Mouse (Mus musculus): Measurements from ENCODE around the gene Clic4. TPM values are rescaled to one million over a fixed set of nuclear protein-coding genes. Genes with fewer than 3 reads are reported as not detected.

Clic4 gene
- polyA plus RNA-seq, 1 experiment from 2014 or later = 141 TPM

DNA sequence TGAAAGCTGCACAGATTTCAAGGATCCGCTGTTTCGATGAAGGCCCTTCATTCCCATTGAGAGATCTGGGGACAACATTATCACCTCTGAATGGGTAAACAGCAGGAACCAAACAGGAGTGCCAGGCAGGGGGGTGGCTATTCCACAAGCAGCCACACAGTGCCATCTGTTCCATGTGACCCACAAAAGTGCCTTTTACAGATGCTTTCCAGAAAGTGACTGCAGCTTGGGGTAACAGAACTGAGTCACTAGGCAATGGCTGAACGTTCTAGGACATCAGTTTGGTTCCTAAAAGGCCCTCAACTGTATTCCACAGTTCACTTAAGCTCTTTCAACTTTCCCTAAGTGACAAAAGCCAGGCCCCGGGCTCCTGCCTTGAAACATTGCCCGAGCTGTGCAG lies 42.0 kb downstream of the Clic4 start:
- Histone ChIP-seq H3K4me2 (ENCODE audit: low read depth, severe bottlenecking) (no peak overlapping the region), H3K4me1 (ENCODE audit: control insufficient read depth, insufficient read depth, low read length) (no peaks in the 10 kb centered on the region), H3K4me3 (ENCODE audit: low read depth, low read length) (no peak overlapping the region), H3K9ac (ENCODE audit: low read length) (no peak overlapping the region), H3K27ac (replicated peaks; ENCODE audit: low read depth, low read length) (no peak overlapping the region), H3K36me3 (ENCODE audit: control insufficient read depth, insufficient read depth, low read length) (no peaks in the 10 kb centered on the region), H3K9me3 (ENCODE audit: control insufficient read depth, low read length) (no peaks in the 10 kb centered on the region), H3K27me3 (ENCODE audit: control insufficient read depth, insufficient read depth, low read length) (no peaks in the 10 kb centered on the region)
- 57% methylated on average over 5 of the region's 5 CpGs for WGBS
- DNase-seq (ENCODE audit: low spot score) = no peak
- ATAC-seq (ENCODE audit: insufficient number of reproducible peaks, low FRiP score, low TSS enrichment, low read depth) = no peak

DNA sequence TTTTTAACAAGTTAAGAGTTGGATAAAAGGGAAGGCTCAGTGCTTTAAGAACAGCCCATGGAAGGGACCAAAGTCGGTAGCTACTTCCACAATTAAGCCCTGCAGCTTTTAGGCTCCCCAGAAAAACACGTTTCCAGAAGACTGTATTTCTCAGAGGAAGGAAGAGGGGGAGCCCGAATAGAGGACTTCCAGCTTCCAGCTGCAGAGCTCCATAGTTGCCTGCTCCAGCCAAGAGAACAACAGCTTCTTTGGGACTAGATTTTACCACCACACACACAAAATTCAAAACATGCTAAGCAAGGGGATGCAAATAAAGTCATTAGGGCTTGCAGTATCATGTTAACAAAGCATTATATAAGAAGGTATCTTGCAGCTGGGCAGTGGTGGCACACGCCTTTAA lies 42.7 kb downstream of the Clic4 start:
- no peak overlapping the region for H3K27ac ChIP-seq (replicated peaks; ENCODE audit: low read depth, low read length)
- ATAC-seq (ENCODE audit: insufficient number of reproducible peaks, low FRiP score, low TSS enrichment, low read depth) (no peak), DNase-seq (ENCODE audit: low spot score) (no peak)
- no peaks in the 10 kb centered on the region for H3K9me3 ChIP-seq (ENCODE audit: control insufficient read depth, low read length)
- H3K27me3 ChIP-seq (ENCODE audit: control insufficient read depth, insufficient read depth, low read length) = no peaks in the 10 kb centered on the region
- H3K36me3 ChIP-seq (ENCODE audit: control insufficient read depth, insufficient read depth, low read length) = no peaks in the 10 kb centered on the region; the same call in 1 of the 2 replicates
- H3K4me1 ChIP-seq (ENCODE audit: control insufficient read depth, insufficient read depth, low read length) = no peaks in the 10 kb centered on the region
- no peak overlapping the region for H3K4me2 ChIP-seq (ENCODE audit: low read depth, severe bottlenecking)
- no peak overlapping the region for H3K9ac ChIP-seq (ENCODE audit: low read length)
- 76% methylated on average over 4 of the region's 4 CpGs for WGBS
- H3K4me3 ChIP-seq (ENCODE audit: low read depth, low read length) = no peak overlapping the region

DNA sequence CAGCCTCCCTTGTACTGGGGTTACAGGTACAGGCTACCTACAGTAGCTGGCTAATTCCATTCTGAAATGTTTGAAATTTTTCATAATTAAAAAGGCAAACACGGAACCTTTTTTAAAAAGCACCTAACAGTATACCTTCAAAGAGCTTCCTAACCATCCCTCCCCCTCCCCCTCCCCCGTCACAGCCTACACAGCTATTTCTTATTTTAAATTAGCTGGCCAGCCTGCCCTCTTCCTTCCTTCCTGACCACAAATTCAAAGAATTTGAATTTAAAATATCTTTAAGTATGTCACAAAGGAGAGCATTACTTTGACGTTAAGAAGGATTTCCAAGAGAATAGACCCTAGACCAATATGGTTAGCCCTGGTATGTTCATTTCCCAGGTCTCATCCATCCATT lies 44.5 kb downstream of the Clic4 start:
- ATAC-seq (ENCODE audit: insufficient number of reproducible peaks, low FRiP score, low TSS enrichment, low read depth) (no peak), DNase-seq (ENCODE audit: low spot score) (no peak)
- Histone ChIP-seq H3K9ac (ENCODE audit: low read length) (no peak overlapping the region), H3K4me2 (ENCODE audit: low read depth, severe bottlenecking) (no peak overlapping the region), H3K4me3 (ENCODE audit: low read depth, low read length) (no peak overlapping the region), H3K4me1 (ENCODE audit: control insufficient read depth, insufficient read depth, low read length) (no peaks in the 10 kb centered on the region), H3K27ac (replicated peaks; ENCODE audit: low read depth, low read length) (no peak overlapping the region), H3K9me3 (ENCODE audit: control insufficient read depth, low read length) (no peaks in the 10 kb centered on the region), H3K36me3 (ENCODE audit: control insufficient read depth, insufficient read depth, low read length) (no peaks in the 10 kb centered on the region; the same call in 1 of the 2 replicates), H3K27me3 (ENCODE audit: control insufficient read depth, insufficient read depth, low read length) (no peaks in the 10 kb centered on the region)
- 89% methylated on average over 3 of the region's 3 CpGs for WGBS

DNA sequence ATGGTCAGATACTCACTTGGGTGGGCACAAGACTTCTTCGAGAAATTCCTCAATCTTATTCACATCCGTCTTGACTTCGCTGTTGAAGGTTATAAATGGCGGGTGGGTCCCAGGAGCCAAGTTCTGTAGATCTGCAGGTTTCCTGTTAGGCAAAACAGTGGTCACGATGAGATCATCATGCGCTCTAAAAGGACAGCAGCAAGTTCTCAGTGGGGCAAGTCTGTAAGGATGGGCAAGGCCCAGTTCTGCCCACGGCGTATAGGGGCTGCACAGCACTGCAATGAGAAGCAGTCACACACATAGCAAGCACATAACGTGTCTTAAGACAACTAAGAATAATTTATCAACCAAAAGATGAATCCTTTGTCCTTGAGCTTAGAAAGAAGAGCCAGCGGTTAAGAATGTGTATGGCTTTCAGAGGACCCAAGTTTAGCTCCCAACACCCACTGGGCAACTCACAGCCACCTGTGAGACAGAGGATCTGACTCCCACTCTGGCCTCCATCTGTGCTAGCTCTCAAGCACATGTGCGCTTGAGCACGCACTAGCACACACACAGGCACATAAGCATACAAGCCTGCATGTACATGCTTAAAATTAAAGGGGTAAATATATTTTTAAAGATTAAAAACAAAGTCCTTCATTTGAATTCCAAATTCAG lies 46.5 kb downstream of the Clic4 start:
- Histone ChIP-seq H3K27ac (replicated peaks; ENCODE audit: low read depth, low read length) (no peak overlapping the region), H3K36me3 (ENCODE audit: control insufficient read depth, insufficient read depth, low read length) (no peaks in the 10 kb centered on the region; the same call in 1 of the 2 replicates), H3K4me2 (ENCODE audit: low read depth, severe bottlenecking) (no peak overlapping the region), H3K9me3 (ENCODE audit: control insufficient read depth, low read length) (no peaks in the 10 kb centered on the region), H3K4me1 (ENCODE audit: control insufficient read depth, insufficient read depth, low read length) (no peaks in the 10 kb centered on the region), H3K9ac (ENCODE audit: low read length) (no peak overlapping the region), H3K4me3 (ENCODE audit: low read depth, low read length) (no peak overlapping the region), H3K27me3 (ENCODE audit: control insufficient read depth, insufficient read depth, low read length) (no peaks in the 10 kb centered on the region)
- WGBS = 94% methylated on average over 12 of the region's 12 CpGs
- ATAC-seq (ENCODE audit: insufficient number of reproducible peaks, low FRiP score, low TSS enrichment, low read depth) = no peak
- no peak for DNase-seq (ENCODE audit: low spot score)

DNA sequence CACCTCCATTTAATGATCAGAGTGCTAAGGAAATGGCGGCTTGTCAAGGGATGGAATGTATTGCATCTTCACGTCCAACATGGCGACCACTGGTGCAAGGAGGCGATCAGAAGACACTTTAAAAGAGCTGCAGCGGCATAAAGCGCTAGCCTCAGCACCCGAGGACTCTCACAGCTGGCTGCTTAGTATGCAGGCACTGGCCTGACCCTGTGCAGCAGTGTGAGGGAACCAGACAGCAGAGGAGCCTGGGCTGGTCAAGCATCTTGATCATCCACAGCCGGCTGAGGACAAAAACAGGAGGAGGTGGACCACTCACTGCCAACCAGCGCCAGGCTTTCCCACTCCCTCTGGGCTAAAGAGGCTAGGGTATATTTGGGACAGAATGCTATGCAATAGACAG lies 48.8 kb downstream of the Clic4 start:
- H3K36me3 ChIP-seq (ENCODE audit: control insufficient read depth, insufficient read depth, low read length) = peaks cover 5% of the 10 kb centered on the region; the same call in 1 of the 2 replicates
- H3K4me3 ChIP-seq (ENCODE audit: low read depth, low read length) = no peak overlapping the region
- H3K9ac ChIP-seq (ENCODE audit: low read length) = no peak overlapping the region
- WGBS = 94% methylated on average over 9 of the region's 9 CpGs
- no peak overlapping the region for H3K4me2 ChIP-seq (ENCODE audit: low read depth, severe bottlenecking)
- H3K27ac ChIP-seq (replicated peaks; ENCODE audit: low read depth, low read length) = no peak overlapping the region
- no peaks in the 10 kb centered on the region for H3K9me3 ChIP-seq (ENCODE audit: control insufficient read depth, low read length)
- H3K4me1 ChIP-seq (ENCODE audit: control insufficient read depth, insufficient read depth, low read length) = no peaks in the 10 kb centered on the region
- no peak for ATAC-seq (ENCODE audit: insufficient number of reproducible peaks, low FRiP score, low TSS enrichment, low read depth)
- no peak for DNase-seq (ENCODE audit: low spot score)
- H3K27me3 ChIP-seq (ENCODE audit: control insufficient read depth, insufficient read depth, low read length) = no peaks in the 10 kb centered on the region

DNA sequence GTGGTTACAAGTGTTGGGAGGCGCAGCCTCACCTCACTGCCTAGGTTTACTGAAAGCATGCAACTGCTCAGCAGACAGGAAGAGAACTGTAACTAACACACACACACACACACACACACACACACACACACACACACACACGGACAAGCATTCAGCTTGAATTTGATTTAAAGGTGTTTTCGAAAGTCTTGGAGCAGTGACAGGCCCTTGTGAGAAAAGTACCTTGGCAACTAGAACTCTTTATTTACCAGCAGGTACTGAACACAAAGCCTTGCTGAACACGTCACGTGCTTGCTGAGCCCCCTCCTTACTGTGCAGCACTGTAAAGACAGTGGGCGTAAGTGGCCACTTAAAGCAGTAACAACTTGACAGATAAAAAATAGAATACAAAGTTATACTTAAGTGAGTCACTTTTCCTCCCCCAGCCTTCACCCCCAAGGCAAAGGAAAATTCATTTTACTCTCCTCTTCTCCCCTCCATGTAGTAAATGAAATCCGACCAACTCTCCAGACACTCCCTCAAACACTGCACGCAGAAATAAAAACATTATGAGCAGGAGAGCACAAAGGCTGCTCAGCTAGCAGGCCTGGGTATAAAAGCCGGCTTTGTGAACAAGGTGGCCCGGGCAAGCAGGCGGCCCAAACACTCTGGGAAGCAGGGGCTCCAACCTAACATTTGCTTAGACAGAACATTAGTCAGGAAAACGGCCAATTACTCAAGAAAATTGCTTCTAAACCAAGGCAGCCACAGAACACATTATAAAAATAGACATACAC lies 50.8 kb downstream of the Clic4 start:
- Histone ChIP-seq H3K36me3 (ENCODE audit: control insufficient read depth, insufficient read depth, low read length) (peaks cover 13% of the 10 kb centered on the region), H3K27ac (replicated peaks; ENCODE audit: low read depth, low read length) (peak overlapping the region; percentile 43), H3K9me3 (ENCODE audit: control insufficient read depth, low read length) (no peaks in the 10 kb centered on the region), H3K4me1 (ENCODE audit: control insufficient read depth, insufficient read depth, low read length) (no peaks in the 10 kb centered on the region), H3K4me3 (ENCODE audit: low read depth, low read length) (no peak overlapping the region), H3K4me2 (ENCODE audit: low read depth, severe bottlenecking) (no peak overlapping the region), H3K27me3 (ENCODE audit: control insufficient read depth, insufficient read depth, low read length) (no peaks in the 10 kb centered on the region), H3K9ac (ENCODE audit: low read length) (no peak overlapping the region)
- WGBS = 76% methylated on average over 12 of the region's 12 CpGs
- DNase-seq (ENCODE audit: low spot score) (no peak), ATAC-seq (ENCODE audit: insufficient number of reproducible peaks, low FRiP score, low TSS enrichment, low read depth) (no peak)

DNA sequence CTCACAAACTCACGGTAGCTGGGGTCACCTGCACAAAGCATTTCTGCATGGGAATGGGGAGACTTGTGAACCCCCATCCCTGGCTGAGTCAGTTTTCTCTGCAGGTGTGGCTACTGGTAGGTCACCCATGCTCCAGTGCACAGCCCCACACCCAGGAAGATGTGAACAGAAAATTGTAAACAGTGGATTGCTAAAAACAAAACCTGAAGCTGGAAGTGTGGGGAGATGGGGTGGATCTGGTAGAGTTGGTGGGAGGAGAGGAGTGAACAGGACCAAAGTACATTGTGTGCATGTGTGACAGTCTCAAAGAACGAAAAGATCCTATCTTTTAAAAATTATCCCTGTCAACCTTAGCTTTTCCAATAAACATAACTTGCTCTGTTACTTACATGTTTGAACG lies 52.0 kb downstream of the Clic4 start:
- no peak overlapping the region for H3K9ac ChIP-seq (ENCODE audit: low read length)
- no peak overlapping the region for H3K4me2 ChIP-seq (ENCODE audit: low read depth, severe bottlenecking)
- ATAC-seq (ENCODE audit: insufficient number of reproducible peaks, low FRiP score, low TSS enrichment, low read depth) = no peak
- DNase-seq (ENCODE audit: low spot score) = no peak
- H3K4me1 ChIP-seq (ENCODE audit: control insufficient read depth, insufficient read depth, low read length) = no peaks in the 10 kb centered on the region
- H3K4me3 ChIP-seq (ENCODE audit: low read depth, low read length) = no peak overlapping the region
- 88% methylated on average over 3 of the region's 3 CpGs for WGBS
- H3K9me3 ChIP-seq (ENCODE audit: control insufficient read depth, low read length) = no peaks in the 10 kb centered on the region
- H3K27me3 ChIP-seq (ENCODE audit: control insufficient read depth, insufficient read depth, low read length) = no peaks in the 10 kb centered on the region
- no peak overlapping the region for H3K27ac ChIP-seq (replicated peaks; ENCODE audit: low read depth, low read length)
- peaks cover 18% of the 10 kb centered on the region for H3K36me3 ChIP-seq (ENCODE audit: control insufficient read depth, insufficient read depth, low read length)

DNA sequence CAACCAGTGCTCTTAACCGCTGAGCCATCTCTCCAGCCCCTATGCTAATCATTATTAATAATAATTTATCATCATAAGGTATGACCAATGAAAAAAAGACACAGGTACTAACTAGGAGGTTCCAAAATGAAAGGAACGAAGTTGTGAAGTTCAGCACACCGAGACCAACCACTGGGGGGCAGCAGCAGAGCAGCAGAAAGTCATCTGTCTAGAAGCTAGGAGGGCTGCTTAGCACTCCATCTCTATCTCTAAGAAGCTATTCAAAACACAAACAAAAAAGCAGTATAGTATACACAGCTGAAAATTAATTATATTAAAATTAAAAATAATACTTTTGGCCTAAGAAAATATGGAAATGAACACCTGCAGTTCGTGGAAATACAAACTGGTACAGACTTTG lies 53.0 kb downstream of the Clic4 start:
- WGBS = 61% methylated on average over 4 of the region's 4 CpGs
- H3K27me3 ChIP-seq (ENCODE audit: control insufficient read depth, insufficient read depth, low read length) = no peaks in the 10 kb centered on the region
- H3K4me3 ChIP-seq (ENCODE audit: low read depth, low read length) = no peak overlapping the region
- H3K4me1 ChIP-seq (ENCODE audit: control insufficient read depth, insufficient read depth, low read length) = no peaks in the 10 kb centered on the region
- ATAC-seq (ENCODE audit: insufficient number of reproducible peaks, low FRiP score, low TSS enrichment, low read depth) (no peak), DNase-seq (ENCODE audit: low spot score) (peak; percentile 82)
- no peak overlapping the region for H3K27ac ChIP-seq (replicated peaks; ENCODE audit: low read depth, low read length)
- H3K9me3 ChIP-seq (ENCODE audit: control insufficient read depth, low read length) = no peaks in the 10 kb centered on the region
- peaks cover 18% of the 10 kb centered on the region for H3K36me3 ChIP-seq (ENCODE audit: control insufficient read depth, insufficient read depth, low read length)
- H3K9ac ChIP-seq (ENCODE audit: low read length) = no peak overlapping the region
- no peak overlapping the region for H3K4me2 ChIP-seq (ENCODE audit: low read depth, severe bottlenecking)

All from limb, embryonic 11.5 days (tissue).